Mouse (Mus musculus) kidney, embryonic 15.5 days (tissue): ENCODE measurements around the gene Mvb12b. TPM values are rescaled to one million over a fixed set of nuclear protein-coding genes. Genes with fewer than 3 reads are reported as not detected.

Experiments used
- ATAC-seq: fragments of 200-750 bp; cut with Nextera tagmentation; replicated peaks from 2 replicates; pipeline ENCODE4 v1.8.0; 2017; ENCODE audit warnings: moderate TSS enrichment; ENCODE audit not compliant: low FRiP score
- H3K27ac ChIP-seq: fragments of 300-500 bp; sonication (generic); 2 replicates; pipeline ENCODE4 v1.5.1; 2015; ENCODE audit warnings: mild to moderate bottlenecking, inconsistent platforms
- H3K27me3 ChIP-seq: fragments of 300-500 bp; sonication (generic); 2 replicates; pipeline ENCODE4 v1.6.1; 2015; ENCODE audit warnings: inconsistent platforms
- H3K36me3 ChIP-seq: fragments of 300-500 bp; sonication (generic); 2 replicates; pipeline ENCODE4 v1.6.1; 2015; ENCODE audit warnings: inconsistent platforms
- H3K4me1 ChIP-seq: fragments of 300-500 bp; sonication (generic); 2 replicates; pipeline ENCODE4 v1.6.1; 2015; ENCODE audit warnings: inconsistent platforms
- H3K4me2 ChIP-seq: fragments of 300-500 bp; sonication (generic); 2 replicates; pipeline ENCODE4 v1.6.1; 2015; ENCODE audit warnings: moderate library complexity, mild to moderate bottlenecking, inconsistent platforms
- H3K4me3 ChIP-seq: fragments of 300-500 bp; sonication (generic); replicated peaks from 2 replicates; pipeline ENCODE4 v1.5.1; 2015; ENCODE audit warnings: mild to moderate bottlenecking, inconsistent platforms
- H3K9ac ChIP-seq: fragments of 300-500 bp; sonication (generic); 2 replicates; pipeline ENCODE4 v1.6.1; 2015; ENCODE audit warnings: mild to moderate bottlenecking, inconsistent platforms
- H3K9me3 ChIP-seq: fragments of 300-500 bp; sonication (generic); replicated peaks from 2 replicates; pipeline ENCODE4 v1.6.1; 2016; ENCODE audit warnings: inconsistent platforms
- WGBS: fragments of 180-500 bp; shearing (Covaris S2); methylation state at CpG from one replicate; pipeline ENCODE4 v1.1.7; 2015; ENCODE audit warnings: mixed read lengths; 5-methylcytosine and 5-hydroxymethylcytosine counted together
- polyA plus RNA-seq: library from polyadenylated mRNA; unstranded; fragments of >200 nt; fragmentation: Nextera tagmentation; extraction: Ambion mirVana; gene quantifications from 2 replicates; pipeline ENCODE4 v1.2.1, GENCODE M21; 2015

The Mvb12b gene
- polyA plus RNA-seq, 1 experiment from 2014 or later = 18.4 TPM

DNA sequence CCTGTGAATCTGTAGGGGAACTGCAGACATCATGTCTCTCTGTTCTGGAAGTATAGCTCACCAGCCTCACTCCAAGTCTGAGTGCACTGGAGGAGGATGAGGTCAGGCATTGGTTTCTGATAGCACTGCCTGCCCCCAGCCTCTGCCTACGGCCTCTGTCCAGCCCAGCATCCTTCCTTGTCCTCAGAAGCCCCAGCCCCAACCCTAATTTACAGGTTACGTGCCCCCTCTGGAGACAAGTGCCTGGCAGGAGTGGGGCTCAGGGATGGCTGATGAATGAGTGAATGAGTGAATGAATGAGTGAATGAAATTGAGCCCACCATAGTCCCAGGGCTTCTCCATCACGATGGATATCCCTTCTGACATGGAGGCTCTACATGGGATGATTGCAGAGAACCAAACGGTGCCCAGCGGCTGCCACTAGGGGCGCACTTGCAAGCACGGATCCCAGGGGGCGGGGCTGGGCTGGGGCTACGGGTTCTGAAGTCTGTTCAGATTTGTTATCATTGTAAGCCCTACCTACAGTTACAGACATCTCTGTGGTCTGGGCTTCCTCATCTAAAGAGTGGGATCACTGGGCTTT is 197.8 kb downstream of the Mvb12b start:
- Histone ChIP-seq H3K9ac (no peak overlapping the region), H3K9me3 (peaks cover 3% of the 10 kb centered on the region; the same call in 1 of the 2 replicates), H3K4me1 (no peaks in the 10 kb centered on the region), H3K4me3 (no peak overlapping the region), H3K4me2 (no peak overlapping the region), H3K36me3 (no peaks in the 10 kb centered on the region), H3K27ac (no peak overlapping the region), H3K27me3 (peaks cover 25% of the 10 kb centered on the region)
- no peak for ATAC-seq
- 28% methylated on average over 9 of the region's 9 CpGs for WGBS

DNA sequence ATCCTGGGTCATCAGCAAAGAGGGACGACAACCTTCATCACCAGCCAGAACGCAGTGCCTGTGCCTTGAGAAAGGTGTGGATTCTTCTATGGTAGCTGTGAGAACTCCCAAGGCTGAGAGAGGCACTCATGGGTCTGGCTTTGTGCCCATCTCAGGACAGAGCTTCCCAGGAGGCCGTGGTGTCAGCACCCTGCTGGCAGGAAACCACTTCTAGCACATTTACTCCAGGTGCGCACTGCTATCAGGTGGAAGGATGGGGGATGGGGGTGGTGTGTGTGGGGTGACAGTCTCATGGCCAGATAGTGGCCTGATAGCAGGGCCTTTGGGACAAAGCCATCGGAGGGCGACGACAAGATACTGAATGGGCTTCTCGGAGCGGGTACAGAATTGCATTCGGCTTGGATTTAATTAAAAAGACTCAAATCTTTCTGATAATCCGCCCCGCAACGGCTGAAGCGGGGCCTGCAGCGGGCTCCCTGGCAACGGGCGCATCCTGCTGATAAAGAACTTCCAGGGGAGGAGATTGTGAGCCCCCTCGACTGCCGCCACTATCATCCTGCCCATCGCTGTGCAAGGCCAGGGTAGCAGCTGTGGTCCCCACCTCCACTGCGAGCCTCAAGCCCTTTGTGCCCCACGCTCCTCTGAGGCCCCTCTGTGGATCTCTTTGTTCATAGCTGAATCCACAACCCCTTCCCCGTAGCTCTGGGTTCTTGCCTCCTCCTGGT is 198.4 kb downstream of the Mvb12b start:
- Histone ChIP-seq H3K36me3 (no peaks in the 10 kb centered on the region), H3K9ac (no peak overlapping the region), H3K27me3 (peaks cover 25% of the 10 kb centered on the region), H3K27ac (no peak overlapping the region), H3K4me3 (no peak overlapping the region), H3K4me1 (no peaks in the 10 kb centered on the region), H3K4me2 (no peak overlapping the region), H3K9me3 (peaks cover 3% of the 10 kb centered on the region; the same call in 1 of the 2 replicates)
- 61% methylated on average over 23 of the region's 23 CpGs for WGBS
- ATAC-seq = no peak

DNA sequence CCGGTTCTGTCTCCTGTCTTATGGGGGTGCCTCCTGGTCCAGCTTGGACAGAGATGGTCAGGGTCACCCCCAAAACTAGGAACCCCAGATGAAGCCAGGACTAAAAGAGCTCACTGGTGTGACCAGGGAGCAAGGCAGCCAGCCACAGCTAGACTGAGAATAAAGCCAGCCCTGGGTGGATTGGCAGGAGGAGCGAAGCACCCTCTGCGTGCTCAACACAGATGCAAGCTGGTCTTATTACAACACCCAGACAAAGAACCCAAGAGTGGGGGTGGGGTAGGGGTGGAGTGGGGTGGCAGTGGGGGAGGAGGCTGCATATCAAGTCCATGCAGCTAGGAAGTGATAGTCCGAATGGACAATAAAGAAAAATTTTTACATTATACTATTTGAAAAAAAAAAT is 204.2 kb downstream of the Mvb12b start:
- Histone ChIP-seq H3K9ac (no peak overlapping the region), H3K4me3 (no peak overlapping the region), H3K9me3 (no peaks in the 10 kb centered on the region), H3K36me3 (no peaks in the 10 kb centered on the region), H3K27me3 (peaks cover 15% of the 10 kb centered on the region), H3K4me2 (no peak overlapping the region), H3K4me1 (peaks cover 9% of the 10 kb centered on the region; the same call in 1 of the 2 replicates), H3K27ac (no peak overlapping the region)
- no peak for ATAC-seq
- 56% methylated on average over 4 of the region's 4 CpGs for WGBS

DNA sequence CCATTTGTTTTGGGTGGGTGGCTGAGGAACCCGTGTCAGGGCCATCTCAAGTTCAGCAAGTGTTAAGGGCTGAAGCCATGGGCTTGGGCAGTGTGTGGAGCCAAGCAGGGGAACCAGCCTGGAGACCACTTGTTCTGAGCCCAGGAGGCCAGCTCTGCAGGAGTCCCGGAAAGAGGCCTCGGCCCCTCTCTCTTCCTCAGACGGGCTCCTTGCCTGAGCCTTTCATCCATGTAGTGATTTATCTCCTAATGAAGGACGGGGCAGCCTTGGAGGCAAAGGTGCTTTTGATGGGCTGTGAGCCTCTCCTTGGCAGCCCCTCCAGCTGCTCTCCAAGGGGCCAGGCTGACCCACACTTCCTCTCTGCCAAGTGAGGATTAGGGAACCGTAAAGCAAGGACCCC is 204.7 kb downstream of the Mvb12b start:
- Histone ChIP-seq H3K27me3 (peaks cover 11% of the 10 kb centered on the region), H3K27ac (no peak overlapping the region), H3K4me1 (peaks cover 9% of the 10 kb centered on the region; the same call in 1 of the 2 replicates), H3K9ac (no peak overlapping the region), H3K9me3 (no peaks in the 10 kb centered on the region), H3K4me3 (no peak overlapping the region), H3K36me3 (no peaks in the 10 kb centered on the region), H3K4me2 (no peak overlapping the region)
- 7% methylated on average over 6 of the region's 6 CpGs for WGBS
- ATAC-seq = no peak

DNA sequence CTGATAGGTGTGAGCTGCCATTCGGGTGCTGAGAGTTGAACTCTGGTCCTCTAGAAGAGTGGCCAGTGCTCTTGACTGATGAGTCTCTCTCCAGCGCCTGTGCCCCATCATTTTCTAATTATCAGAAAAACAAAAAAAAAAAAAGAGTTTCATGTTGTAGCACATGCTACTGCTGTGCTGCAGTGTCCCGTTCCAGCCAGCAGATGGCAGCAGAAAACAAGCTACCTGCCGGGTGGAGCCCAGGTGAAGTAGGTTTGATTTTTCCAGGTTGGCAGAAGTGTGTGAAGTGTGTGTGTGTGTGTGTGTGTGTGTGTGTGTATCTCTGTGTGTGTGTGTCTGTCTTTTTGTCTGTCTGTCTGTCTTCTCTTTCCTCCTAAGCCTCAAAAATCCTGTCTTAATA is 205.5 kb downstream of the Mvb12b start:
- Histone ChIP-seq H3K4me2 (no peak overlapping the region), H3K4me1 (peaks cover 15% of the 10 kb centered on the region; the same call in 1 of the 2 replicates), H3K9me3 (no peaks in the 10 kb centered on the region), H3K36me3 (no peaks in the 10 kb centered on the region), H3K27ac (no peak overlapping the region), H3K9ac (no peak overlapping the region), H3K4me3 (no peak overlapping the region), H3K27me3 (peaks cover 11% of the 10 kb centered on the region)
- ATAC-seq = no peak
- 10% methylated on average over 4 of the region's 4 CpGs for WGBS

Other genes starting within 250 kb of the Mvb12b start
- 1.1 and 1.2 TPM in 2 replicates for gene Lmx1b, start 247.4 kb downstream of the Mvb12b start, polyA plus RNA-seq